Mouse (Mus musculus): Measurements from ENCODE around the gene Lzts2.

Gene Lzts2

GRCm38 (mm10) chr19:45003740-45004516 lies 10.3 kb upstream of the Lzts2 start:
- no peak for DNase-seq (ENCODE audit: low spot score in 2 of 2)

- peak; percentile 31 to 83 for DNase-seq (ENCODE audit: low spot score in 2 of 2)
Measured at GRCm38 (mm10) chr19:45005444-45005843, 8.8 kb upstream of the Lzts2 start, which contains the start of gene Twnk. Gene Twnk (plus strand): TSS chr19:45005663.

- peak; percentile 97 to 98 for DNase-seq (ENCODE audit: low spot score in 2 of 2)
Measured at GRCm38 (mm10) chr19:45005957-45006712, 8.1 kb upstream of the Lzts2 start, which contains the start of gene Mrpl43. Gene Mrpl43 (minus strand): TSS chr19:45006442.

GRCm38 (mm10) chr19:45007021-45007420 lies 7.2 kb upstream of the Lzts2 start:
- no peak for DNase-seq (ENCODE audit: low spot score in 2 of 2)

DNA sequence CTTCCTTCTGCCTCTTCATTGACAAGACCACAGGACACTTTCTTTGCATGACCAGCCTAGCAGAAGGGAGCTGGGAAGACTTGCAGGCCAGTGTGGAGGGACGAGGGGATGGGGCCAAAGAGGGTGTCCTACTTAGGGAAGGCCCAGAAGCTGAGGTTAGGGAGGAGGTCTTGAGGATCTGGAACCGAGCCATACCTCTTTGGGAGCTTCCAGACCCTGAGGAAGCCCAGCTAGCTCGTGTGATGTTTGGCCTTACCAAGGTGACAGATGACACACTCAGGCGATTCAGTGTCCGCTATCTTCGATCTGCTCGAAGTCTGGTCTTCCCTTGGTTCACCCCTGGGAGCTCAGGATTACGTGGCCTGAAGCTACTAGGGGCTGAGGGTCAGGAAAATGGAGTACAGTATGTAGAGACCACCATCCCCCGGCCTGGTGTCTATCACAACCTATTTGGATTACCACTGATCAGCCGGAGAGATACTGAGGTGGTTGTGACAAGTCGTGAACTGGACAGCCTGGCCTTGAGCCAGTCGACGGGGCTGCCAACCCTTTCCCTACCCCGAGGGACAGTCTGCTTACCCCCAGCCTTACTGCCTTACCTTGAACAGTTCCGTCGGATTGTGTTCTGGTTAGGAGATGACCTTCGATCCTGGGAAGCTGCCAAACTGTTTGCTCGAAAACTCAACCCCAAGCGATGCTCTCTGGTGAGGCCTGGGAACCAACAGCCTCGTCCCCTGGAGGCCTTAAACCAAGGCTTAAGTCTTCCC lies 6.6 kb upstream of the Lzts2 start:
- no peak for DNase-seq (ENCODE audit: low spot score in 2 of 2)

DNA sequence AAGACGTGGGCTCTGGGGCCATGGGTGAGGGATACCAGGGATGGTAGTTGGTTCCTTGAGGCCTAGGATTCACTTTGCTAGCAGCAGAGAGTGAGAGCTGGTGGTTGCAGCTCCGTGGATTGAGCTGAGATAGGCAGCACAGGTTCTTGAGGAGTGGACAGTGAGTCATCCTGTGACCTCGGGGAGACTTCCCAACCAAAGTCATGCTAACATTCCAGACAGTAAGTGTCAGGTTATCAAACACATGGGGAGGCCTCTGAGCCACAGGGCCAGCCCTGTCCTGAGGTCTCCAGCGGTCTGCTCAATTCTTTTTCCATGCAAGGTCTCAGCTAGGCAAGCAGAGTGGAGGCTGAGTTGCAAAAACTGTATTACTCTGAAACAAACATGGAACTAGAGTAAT lies 3.6 kb upstream of the Lzts2 start:
- no peak for DNase-seq (ENCODE audit: low spot score in 2 of 2)

DNA sequence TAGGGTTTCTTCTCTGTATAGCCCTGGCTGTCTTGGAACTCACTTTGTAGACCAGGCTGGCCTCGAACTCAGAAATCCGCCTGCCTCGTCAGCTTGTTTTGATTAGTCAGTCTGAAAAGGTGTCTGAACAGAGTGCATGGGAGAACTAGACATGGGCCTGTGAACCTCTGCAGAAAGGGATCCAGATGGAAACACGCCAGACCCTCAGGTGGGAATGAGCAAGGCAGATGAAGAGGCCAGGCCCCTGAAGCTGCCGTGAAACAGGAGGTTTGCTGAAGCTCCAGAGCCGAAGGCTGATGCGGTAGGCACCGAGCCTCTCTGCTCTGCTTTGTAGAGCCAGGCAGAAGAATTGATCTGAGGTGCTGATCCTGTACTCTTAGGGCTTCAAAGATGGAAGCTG lies 2.0 kb upstream of the Lzts2 start:
- DNase-seq (ENCODE audit: low spot score in 2 of 2) = no peak

GRCm38 (mm10) chr19:45012636-45013035 lies 1.6 kb upstream of the Lzts2 start:
- DNase-seq (ENCODE audit: low spot score in 2 of 2) = no peak

DNA sequence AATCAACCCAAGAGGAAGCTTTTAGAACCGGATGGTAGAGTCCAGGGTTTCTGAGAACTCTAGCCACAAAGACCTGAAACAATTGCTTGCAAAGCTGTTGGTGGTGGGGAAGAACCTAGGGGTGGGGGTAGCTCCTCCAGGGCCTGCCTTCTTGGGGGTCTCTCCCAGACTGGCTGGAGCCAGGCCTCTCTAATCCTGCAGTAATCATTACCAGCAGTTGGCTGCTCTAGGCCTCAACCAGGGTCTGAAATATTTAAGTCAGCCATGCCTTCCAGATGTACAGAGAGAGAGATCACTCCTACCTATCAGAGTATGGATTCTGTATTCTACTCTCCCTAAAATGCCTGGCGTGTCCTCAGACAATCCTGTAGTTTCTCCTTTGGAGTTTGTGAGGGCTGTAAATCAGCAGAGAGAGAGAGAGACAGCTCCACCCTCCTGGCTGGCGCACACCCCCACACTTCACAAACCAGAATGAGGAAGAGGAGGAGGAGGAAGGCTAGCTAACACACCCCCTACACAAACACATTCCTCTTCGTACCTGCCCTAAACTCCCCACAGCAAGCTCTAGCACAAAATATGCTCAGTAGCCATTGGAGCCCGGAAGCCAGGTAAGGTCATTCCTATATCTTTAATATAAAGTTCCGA lies 511 bp upstream of the Lzts2 start:
- no peak for DNase-seq (ENCODE audit: low spot score in 2 of 2)

DNA sequence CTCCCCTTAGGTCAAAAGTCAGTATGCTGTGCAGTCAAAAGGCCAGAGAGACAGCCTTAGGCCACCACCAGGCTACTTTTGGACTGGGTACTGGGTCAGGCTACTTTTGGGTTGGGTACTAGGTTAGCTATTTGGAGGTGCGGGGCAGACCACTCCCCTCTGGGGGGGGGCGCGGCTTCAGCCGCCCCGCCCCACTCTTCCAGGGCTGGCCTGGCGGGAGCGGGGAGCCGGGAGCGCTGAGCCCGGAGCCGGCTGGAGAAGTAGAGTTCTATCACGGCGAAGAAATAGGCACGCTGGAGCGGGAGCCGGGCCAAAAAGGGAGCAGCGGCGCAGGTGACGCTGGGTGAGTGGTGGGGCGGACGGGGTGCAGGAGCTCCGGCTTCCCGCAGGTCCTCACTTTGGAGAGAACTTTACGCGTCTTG lies 778 bp downstream of the Lzts2 start:
- no peak for DNase-seq (ENCODE audit: low spot score in 2 of 2)

DNA sequence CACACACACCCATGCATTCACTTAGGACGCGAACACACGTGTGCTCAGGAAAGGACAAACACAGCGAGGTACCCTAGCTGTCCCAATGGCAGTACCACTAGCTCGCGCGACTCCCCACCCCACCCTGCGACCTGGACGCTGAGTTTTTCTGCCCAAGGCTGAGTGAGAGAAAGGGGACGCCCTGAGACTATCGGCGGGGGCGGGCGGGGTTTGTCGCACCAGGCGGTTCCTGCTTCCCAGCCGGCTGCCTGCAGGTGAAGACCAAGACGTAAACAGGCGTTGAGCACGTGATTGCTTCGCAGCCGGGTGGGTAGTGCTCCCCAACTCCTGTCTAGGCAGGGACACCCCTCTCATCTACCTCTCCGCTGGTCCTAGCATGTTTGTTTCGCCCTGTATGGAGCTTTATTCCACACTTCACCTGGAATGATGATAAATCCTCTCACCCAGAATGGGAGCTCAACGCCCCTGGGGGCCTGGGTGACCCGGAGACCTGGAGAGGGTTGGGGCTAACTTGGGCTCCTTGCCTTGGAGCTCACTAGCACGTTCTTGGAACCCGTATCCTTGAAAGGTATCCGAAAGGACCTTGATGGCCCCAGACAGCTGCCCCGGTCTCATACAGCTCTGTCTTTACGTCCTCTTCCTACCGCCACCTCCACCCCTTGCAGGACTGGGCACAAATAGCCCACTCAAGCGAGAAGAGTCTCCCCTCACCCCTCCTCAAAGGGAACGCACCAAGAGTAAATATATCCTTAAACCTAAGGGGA lies 1.5 kb downstream of the Lzts2 start:
- DNase-seq (ENCODE audit: low spot score in 2 of 2) = peak; percentile 34 to 63

GRCm38 (mm10) chr19:45016341-45017215 lies 2.4 kb downstream of the Lzts2 start:
- DNase-seq (ENCODE audit: low spot score in 2 of 2) = no peak

DNA sequence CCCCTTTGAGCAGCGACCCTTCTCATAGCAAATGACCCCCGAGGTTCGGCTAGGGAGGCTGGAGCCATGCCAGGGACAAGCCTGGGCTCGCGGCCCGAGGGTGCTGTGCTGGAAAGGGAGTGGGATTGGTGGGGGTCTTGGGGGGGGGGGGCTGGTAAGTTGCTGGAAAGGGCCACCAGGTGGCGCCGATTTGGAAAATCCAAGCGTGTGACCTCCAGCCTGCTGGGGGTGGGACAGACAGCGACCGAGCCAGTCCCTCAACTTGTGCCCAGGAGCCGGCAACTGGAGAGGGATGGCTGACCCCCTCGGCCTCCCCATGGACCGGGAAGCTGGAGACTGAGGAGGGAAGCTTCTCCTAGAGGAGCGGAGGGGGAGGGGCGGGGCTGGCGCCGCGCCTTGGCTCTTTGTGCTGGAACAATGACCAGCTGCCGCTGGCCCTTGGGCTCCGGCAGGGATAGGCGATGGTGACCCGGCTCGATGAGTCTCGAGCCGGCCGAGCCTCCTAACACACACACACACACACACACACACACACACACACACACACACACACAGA lies 3.1 kb downstream of the Lzts2 start:
- no peak for DNase-seq (ENCODE audit: low spot score in 2 of 2)

GRCm38 (mm10) chr19:45017909-45018308 lies 3.7 kb downstream of the Lzts2 start:
- DNase-seq (ENCODE audit: low spot score in 2 of 2) = peak in 1 of 2 experiments; percentile 42

DNA sequence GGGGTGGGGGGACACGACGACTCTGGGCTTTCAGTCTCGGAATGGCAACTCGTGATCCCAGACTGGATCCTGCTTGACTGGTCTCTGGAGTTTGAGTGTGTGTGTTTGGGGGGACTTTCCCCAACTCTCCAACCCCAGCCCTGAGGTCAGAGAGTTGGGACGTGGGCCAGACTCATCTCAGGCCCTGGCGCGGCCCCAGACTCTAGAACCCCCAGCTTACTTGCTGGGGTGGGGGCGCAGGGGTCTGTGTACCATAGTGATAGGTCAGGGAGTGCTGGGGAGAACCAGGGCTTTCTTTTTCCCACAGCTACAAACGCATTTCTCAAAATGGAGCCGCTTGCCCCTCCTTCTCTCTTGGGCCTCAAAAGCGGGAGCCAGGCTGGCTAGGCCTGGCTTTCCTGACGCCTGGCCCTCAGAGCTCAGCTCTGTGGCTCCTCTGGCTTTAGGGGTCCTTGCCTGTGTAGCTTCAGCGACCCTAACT lies 4.2 kb downstream of the Lzts2 start:
- DNase-seq (ENCODE audit: low spot score in 2 of 2) = no peak

DNA sequence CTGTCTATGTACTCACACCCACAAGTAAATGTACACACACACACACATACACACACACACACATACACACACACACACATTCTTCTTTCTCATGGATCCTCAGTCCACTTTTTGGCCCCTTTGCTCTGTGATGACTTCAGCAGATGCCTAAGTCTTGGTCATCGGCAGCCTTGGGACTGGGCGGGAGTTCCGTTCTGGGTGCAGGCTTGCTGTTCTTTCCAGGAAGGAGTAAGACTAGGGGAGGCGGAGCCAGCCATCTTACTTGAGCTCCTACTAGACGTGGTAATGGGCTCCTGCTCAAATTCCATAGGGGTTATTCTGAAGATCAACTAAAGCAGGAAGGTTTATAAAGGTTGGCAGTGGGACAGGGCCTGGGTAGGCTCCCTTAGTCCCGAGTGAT lies 6.1 kb downstream of the Lzts2 start:
- DNase-seq (ENCODE audit: low spot score in 2 of 2) = no peak

DNA sequence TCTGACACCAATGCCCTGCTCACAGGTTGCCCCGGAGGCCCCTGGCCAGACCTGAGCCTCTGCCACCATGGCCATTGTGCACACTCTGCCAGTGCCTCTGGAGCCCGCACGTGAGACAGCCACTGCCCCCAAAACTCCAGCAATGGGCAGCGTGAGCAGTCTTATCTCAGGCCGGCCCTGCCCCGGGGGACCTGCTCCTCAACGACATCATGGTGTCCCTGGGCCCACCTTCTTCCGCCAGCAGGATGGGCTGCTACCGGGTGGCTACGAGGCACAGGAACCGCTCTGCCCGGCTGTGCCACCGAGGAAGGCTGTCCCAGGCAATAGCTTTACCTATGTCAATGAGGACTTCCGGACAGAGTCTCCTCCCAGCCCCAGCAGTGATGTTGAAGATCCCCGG lies 7.1 kb downstream of the Lzts2 start:
- DNase-seq (ENCODE audit: low spot score in 2 of 2) = no peak

- no peak for DNase-seq (ENCODE audit: low spot score in 2 of 2)
Measured at GRCm38 (mm10) chr19:45023993-45024392, 9.8 kb downstream of the Lzts2 start.

DNA sequence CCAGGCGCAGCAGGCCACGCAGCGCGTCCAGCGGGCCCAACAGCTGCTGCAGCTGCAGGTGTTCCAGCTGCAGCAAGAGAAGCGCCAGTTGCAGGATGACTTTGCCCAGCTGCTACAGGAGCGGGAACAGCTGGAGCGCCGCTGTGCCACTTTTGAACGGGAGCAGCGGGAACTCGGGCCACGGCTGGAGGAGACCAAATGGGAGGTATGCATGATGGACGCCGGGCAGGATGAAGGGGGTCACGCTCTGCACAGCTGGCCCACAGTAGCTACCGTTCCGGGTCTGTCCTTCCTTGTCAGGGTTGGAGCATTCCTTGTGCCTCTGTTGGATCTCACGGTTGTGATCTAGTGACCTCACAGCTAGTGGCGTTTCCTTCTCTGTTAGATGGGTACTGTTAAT lies 10.6 kb downstream of the Lzts2 start:
- DNase-seq (ENCODE audit: low spot score in 2 of 2) = no peak
